Mouse (Mus musculus) heart, adult 11 months (tissue): ENCODE measurements at regions not wholly inside any gene's neighbourhood (a gene's known extent, or its start where the extent isn't known, plus 50 kb on each side); places are given as distances from the start of the nearest gene placed in this dataset.

Experiments
- DNase-seq: peaks from one replicate; pipeline ENCODE4 v3.0.0; 2022

DNA sequence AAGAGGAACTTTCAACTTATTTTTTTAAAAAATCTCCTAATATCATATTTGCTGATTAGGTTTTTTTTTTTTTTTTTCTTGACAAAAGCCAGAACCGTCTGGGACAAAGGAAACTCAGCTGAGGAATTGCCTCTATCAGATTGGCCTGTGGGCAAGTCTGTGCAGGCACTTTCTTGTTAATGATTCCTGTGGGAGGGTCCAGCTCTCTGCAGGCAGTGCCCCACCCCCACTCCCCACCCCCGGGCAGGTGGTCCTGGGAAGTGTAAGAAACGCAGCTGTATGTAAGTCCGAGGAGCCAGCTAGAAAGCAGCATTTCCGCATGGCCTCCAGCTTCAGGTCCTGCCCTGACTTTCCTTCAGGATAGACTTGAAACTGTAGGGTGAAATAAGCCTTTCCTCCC, 377.7 kb downstream of the Sox2 start:
- DNase-seq = no peak

DNA sequence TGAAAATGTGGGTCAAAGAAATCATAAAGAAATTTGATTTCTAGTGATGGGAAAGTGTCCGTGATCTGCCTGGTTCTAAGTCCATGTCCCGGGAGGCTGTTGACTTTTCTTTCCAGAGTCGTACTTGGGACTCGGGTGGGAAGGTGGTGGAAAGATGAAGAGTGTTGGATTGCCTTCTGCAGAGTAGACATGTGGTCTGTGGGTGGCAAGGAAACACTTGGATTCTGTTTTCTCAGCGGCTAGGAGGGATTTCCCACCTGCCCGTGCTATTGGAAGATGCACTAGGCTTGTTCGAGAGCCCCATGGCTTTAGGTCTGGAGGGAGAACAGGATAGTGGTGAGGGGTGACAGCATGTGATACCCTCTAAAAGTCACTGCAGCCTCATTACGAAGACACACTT, 379.7 kb downstream of the Sox2 start:
- no peak for DNase-seq

DNA sequence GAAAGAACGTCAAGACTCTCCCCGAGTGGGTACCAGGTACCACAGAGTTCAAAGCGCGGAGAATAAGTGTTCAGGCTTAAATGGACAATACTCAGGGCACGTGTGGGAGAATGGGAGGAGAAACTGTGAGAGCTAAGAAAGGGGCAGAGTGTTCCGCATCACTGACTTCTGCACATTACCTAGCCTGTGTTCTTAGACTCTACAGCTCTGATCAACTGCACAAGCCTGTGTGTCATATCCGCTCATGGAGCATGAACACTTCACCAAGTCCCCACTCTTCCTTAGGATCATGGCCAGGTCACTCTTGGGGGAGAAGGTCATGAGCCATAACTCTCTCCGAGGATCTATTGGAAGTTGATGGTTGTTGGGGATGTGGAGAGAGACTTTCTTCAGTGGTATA, 383.4 kb downstream of the Sox2 start:
- DNase-seq = no peak

DNA sequence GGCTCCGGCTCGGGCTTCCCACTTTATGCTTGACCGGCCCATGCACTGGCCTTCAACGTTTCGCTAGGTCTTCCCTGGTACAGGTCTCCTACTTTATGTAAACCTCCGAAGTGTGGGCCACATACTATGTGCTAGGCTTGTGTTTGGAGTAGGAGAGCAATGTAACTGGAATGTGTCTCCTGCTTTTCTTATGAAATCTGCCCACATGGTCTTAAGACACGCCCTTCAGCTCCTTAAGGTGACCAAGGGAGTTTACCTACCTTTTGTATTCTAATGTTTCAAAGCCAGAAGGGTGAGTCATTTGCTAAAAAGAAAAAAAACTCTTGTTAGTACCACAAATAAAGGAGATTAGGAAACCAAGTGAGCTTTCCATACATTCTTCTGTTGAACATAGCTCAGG, 385.0 kb downstream of the Sox2 start:
- no peak for DNase-seq

DNA sequence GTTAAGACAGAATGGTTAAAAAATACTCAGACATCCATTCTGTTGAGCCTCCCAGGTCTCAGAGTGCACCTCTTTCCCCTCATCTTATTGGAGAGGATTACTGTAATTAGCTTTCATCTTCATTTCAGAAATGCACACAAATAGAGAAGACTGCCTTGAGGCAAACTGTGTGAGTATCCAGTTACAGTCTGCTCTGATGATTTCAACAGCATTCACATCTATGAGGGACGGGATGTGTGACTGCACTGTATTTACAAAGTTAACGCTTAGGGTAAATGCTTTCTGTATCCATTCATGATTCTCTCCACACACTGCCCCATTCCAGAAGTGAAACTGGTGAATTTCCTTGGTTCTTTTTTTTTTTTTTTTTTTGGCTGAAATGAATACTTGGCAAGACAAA, 393.5 kb downstream of the Sox2 start:
- no peak for DNase-seq

GRCm38 (mm10) chr3:35059438-35059837, 409.2 kb downstream of the Sox2 start:
- no peak for DNase-seq

- DNase-seq = no peak
These were observed 409.8 kb downstream of the Sox2 start for GRCm38 (mm10) chr3:35060042-35060441.

DNA sequence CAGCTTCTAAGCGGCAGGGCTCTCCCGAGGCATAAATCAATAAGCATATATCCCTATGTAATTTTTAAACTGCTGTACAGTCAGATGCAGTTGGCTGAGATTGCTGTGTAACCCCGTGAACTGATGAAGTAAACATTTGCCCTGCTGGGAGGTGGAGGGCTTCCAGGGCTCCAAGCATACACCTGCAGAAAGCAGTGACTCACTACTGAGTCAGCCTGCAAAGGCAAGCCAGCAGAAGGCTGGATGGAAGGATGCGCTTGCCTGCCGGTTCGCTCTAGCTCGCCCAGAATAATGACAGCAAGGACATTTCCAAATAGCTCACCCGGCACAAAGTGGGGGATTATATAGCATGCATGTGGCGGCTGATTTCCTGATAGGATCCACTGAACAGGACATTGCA, 416.6 kb downstream of the Sox2 start:
- DNase-seq = peak; percentile 77

DNA sequence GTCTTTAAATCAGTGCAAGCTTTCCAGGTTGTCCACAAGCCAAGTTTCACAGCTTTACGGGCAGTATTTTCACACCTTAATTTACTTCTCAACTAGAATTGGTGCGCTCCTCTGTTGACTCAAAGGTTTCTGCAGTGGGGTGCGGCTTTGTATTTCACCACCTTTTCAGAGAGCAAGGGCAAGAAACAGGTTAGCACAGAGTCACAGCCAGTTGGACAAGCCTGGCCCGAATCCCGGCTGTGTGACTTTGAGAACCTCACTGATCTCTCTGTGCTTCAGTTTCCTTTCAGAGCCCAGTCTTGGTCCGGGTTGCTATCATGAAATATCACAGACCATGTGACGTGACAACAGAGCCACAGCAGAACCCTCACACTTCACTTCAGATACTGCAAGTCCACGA, 418.4 kb downstream of the Sox2 start:
- DNase-seq = peak; percentile 56

DNA sequence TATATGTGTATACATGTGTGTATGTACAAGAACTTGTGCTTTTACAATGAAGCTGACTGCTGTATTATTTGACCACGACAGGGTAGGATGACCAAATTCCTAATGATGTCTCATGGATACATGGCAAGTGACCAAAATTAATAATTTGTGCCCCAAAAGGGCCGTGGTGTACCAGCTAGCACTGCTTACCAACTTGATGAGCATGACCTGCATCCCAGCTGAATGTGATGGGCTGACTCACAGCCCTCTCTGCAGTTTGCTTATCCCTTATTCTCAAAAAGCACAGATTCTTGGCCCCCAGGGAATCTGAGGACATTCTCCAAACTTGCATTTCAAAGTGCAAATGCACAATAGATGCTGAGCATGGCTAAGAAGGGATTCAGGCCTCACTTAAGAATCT, 420.8 kb downstream of the Sox2 start:
- peak; percentile 63 for DNase-seq

- peak; percentile 22 for DNase-seq
These were observed 429.7 kb downstream of the Sox2 start for GRCm38 (mm10) chr3:35079887-35080286.

- DNase-seq = peak; percentile 92
These were observed 434.1 kb downstream of the Sox2 start for GRCm38 (mm10) chr3:35084091-35084867.

DNA sequence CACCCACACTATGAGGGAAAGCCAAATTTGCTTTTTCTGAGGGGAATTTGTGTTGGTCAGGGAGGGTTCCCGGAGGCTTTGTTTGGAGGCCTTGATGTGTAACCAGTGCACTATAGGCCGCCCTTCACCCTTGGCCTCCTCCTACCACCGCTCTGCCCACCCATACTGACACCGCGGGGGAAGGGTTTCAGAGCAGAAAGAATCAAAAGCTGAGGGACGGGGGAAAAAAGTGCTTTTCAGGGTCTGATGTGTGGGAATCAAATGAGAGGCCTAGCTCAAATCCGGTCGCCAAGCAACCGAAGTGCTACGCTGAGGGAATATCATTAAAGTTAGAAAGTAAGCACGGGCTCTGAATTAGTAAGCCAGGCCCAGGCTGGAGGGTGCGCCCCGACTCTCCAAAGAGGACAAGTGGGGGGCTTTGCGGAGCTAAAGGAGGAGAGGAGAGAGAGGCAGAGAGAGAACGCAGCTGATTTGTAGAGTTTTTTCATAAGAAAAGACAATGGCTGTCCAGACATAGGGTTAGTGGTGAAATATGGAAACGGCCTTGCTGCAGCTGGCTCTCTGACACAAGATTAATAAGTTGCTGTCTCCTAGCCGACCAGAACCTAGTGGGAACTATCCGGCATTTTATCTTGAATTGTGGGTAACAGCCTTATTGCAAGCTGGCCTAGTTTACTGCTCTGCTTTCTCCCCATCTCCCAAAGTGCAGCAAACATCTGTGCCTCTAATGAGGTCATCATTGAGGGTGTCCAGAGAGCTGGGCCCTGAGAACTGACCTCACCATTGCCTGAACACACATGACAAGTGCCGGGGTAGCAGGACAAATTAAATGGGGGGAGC, 438.3 kb downstream of the Sox2 start:
- peak; percentile 88 for DNase-seq

DNA sequence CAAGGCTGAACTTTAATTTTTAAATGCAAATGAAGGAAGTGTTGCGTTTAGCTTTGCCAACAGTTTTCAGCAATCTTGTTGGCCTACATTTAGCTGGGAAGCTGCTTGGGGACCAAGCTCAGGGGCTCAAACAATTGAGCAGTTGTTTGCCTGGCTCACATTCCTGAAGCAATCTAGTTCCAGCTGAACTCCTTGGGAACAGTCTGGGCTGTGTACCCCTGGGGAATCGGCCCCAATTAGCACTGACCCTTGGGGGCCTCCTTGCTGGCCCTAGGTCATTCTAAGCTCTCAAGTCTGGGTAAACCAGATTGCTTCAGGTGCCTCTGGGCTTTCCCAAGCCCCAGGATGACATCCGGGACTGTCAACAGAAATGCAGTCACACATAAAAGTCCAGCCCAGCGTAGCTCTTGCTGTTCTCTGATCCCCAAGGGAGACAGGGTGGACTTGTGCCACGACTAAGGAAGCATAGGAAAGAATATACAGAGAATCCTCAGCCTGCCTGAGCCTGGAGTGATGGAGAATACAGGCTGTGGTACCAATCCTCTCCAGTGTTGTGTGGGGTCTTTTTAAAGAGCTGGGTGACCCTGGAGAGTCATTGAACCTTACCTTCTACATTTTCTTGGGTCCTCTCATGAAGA, 440.4 kb downstream of the Sox2 start:
- peak; percentile 90 for DNase-seq

DNA sequence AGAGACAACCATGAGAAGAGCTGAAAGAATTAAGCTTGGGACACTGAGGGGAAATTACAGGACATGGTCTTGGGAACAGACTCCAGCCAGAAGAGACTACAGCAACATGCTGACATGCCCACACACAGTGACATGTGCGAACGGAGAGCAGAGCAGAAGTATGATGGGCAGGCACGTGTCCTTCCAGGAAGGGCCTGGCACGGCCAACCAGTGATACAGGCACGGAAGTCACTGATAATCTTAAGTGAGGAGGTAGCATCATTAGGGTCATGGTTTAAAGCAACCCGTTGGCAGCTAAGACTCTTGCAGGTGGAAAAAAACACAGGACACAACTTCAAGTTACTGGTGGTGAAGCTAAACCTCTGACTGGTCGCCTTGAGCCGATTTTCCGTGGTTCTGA, 442.8 kb downstream of the Sox2 start:
- peak; percentile 60 for DNase-seq

- peak; percentile 51 for DNase-seq
These were observed 445.0 kb downstream of the Sox2 start for GRCm38 (mm10) chr3:35095221-35095620.

GRCm38 (mm10) chr3:35096381-35096780, 446.2 kb downstream of the Sox2 start:
- peak; percentile 62 for DNase-seq

DNA sequence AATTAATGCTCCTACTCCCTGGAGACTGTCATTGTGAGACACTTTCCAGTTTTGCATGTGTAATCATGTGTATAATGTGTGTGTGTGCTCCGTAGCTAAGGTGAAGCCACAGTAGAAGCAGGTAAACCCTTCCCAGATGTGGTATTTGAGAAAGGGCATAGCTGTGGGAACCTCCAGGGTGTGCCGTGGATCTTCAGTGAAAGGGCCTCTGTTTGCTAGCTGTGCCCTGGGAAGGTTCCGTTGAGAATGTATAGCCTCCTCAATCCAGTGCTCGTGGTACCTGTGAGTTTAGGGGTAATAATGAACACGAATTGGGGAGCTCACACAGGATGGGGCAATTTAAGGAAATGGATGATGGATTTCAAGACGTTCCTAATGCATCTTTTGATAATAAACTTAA, 447.6 kb downstream of the Sox2 start:
- peak; percentile 60 for DNase-seq

GRCm38 (mm10) chr3:35099226-35099625, 449.0 kb downstream of the Sox2 start:
- peak; percentile 29 for DNase-seq

- DNase-seq = peak; percentile 49
These were observed 449.7 kb downstream of the Sox2 start for GRCm38 (mm10) chr3:35099876-35100420.

GRCm38 (mm10) chr3:35101286-35101685, 451.1 kb downstream of the Sox2 start:
- DNase-seq = peak; percentile 53

- DNase-seq = no peak
These were observed 451.7 kb downstream of the Sox2 start for GRCm38 (mm10) chr3:35101951-35102350.
